Mouse (Mus musculus): ENCODE measurements at regions not wholly inside any gene's neighbourhood (a gene's known extent, or its start where the extent isn't known, plus 50 kb on each side); places are given as distances from the start of the nearest gene placed in this dataset.

DNA sequence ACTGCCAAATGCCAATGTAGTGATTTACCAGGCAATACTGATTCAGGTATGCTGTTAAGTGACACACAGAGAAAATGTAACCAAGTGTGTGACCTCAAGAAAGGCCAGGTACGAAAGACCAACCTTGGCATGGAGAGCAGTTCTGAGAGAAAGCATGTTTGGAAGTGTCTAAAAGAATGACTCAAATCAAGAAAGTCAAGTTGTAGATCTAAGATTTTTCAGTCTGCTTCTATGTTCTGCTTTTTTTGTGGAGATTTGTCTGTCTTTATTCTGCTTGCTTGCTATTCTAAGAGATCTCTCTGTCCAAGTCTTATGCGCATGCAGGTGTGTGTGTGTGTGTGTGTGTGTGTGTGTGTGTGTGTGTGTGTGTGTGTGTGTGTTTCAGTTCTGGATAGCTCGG lies 277.4 kb upstream of the Klf12 start:
- H3K36me3 ChIP-seq (ENCODE audit: insufficient read depth, low read length), result no peaks in the 10 kb centered on the region
- TF ChIP-seq NANOG (IDR thresholded peaks at IDR 0.05; ENCODE audit: borderline replicate concordance, low read length) (no peak), POU5F1 (IDR thresholded peaks at IDR 0.05; ENCODE audit: borderline replicate concordance, low read length) (no peak), CTCF (conservative IDR thresholded peaks at IDR 0.05; ENCODE audit: low read length) (no peak)

DNA sequence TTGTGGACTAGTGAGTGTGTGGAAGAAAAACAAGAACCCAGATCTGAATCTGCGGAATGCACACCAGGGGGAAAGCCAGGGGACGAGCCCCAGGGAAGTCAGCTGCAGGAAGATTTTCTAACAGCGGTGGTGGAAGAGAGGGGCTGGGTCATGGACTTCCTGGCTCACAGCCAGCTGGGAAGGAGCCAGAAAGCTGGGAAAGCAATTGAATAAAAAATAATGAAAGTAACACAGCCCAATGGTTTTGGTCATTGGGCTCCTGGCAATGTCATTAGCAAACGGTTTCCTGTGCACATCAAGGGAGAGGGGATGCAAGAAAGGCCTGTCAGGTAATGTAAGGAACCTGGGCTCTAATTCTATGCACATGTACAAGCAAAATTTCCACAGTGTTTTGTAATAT lies 273.9 kb upstream of the Klf12 start:
- no peaks in the 10 kb centered on the region for H3K9me3 ChIP-seq (ENCODE audit: low read length)
- H3K27me3 ChIP-seq (ENCODE audit: insufficient read depth, low read length), result no peaks in the 10 kb centered on the region
- H3K36me3 ChIP-seq (ENCODE audit: insufficient read depth, low read length), result no peaks in the 10 kb centered on the region
- no peak for TF ChIP-seq POU5F1 (IDR thresholded peaks at IDR 0.05; ENCODE audit: borderline replicate concordance, low read length)
- TF ChIP-seq NANOG (IDR thresholded peaks at IDR 0.05; ENCODE audit: borderline replicate concordance, low read length), result no peak
- TF ChIP-seq CTCF (conservative IDR thresholded peaks at IDR 0.05; ENCODE audit: low read length), result no peak
- H3K4me3 ChIP-seq (replicated peaks; ENCODE audit: low read length), result no peak overlapping the region
- no peaks in the 10 kb centered on the region for H3K4me1 ChIP-seq (replicated peaks; ENCODE audit: low read depth, low read length)

More for the DNA sequence above, 277.4 kb upstream of the Klf12 start:
- Histone ChIP-seq H3K9me3 (ENCODE audit: low read length) (no peaks in the 10 kb centered on the region), H3K4me1 (replicated peaks; ENCODE audit: low read depth, low read length) (no peaks in the 10 kb centered on the region), H3K27me3 (ENCODE audit: insufficient read depth, low read length) (no peaks in the 10 kb centered on the region), H3K4me3 (replicated peaks; ENCODE audit: low read length) (no peak overlapping the region)

DNA sequence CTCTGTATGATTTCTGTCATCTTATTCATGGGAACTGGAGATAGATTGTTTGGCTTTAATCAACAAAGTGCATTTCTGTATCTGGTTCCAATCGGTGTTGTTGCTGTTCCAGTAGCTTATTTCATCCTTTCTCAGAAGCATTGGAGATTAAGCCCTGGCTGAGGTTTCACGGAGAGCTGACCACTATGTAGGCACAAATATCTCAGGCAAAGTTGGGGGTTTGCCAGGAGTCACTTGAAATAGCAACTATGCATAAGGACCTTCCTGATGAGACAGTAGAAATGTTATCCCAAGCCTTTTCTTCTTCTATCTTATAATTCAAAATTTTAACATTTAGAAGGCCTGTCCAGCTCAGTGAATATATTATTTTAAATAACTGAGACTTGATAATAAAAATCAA lies 268.0 kb upstream of the Klf12 start:
- H3K9me3 ChIP-seq (ENCODE audit: low read length), result no peaks in the 10 kb centered on the region
- H3K27me3 ChIP-seq (ENCODE audit: insufficient read depth, low read length), result peaks cover 3% of the 10 kb centered on the region; the same call in 1 of the 2 replicates
- TF ChIP-seq POU5F1 (IDR thresholded peaks at IDR 0.05; ENCODE audit: borderline replicate concordance, low read length), result no peak
- no peak for TF ChIP-seq NANOG (IDR thresholded peaks at IDR 0.05; ENCODE audit: borderline replicate concordance, low read length)
- TF ChIP-seq CTCF (conservative IDR thresholded peaks at IDR 0.05; ENCODE audit: low read length), result no peak
- no peaks in the 10 kb centered on the region for H3K36me3 ChIP-seq (ENCODE audit: insufficient read depth, low read length)
- H3K4me1 ChIP-seq (replicated peaks; ENCODE audit: low read depth, low read length), result no peaks in the 10 kb centered on the region
- no peak overlapping the region for H3K4me3 ChIP-seq (replicated peaks; ENCODE audit: low read length)

DNA sequence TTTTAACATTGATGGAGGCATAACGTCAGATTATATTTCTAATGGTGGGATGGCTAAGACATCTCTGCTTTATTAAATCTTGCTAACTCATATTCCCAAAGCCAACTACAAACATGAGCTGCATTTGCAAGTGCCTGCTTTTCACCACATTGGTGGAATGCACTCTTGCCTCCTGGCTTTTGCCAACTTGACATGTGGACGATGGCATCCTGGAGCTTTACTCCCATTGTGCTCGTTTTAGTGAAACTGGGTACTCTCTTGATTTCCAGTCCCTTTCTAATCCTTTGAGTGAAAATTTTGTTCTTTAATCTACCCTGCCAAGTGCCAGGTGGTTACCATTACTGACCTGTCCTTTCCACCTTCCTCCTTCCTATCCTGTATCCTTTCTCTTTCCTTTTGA lies 265.8 kb upstream of the Klf12 start:
- Histone ChIP-seq H3K4me3 (replicated peaks; ENCODE audit: low read length) (no peak overlapping the region), H3K9me3 (ENCODE audit: low read length) (no peaks in the 10 kb centered on the region), H3K36me3 (ENCODE audit: insufficient read depth, low read length) (no peaks in the 10 kb centered on the region), H3K27me3 (ENCODE audit: insufficient read depth, low read length) (peaks cover 3% of the 10 kb centered on the region; the same call in 1 of the 2 replicates), H3K4me1 (replicated peaks; ENCODE audit: low read depth, low read length) (no peaks in the 10 kb centered on the region)
- TF ChIP-seq NANOG (IDR thresholded peaks at IDR 0.05; ENCODE audit: borderline replicate concordance, low read length), result no peak
- no peak for TF ChIP-seq POU5F1 (IDR thresholded peaks at IDR 0.05; ENCODE audit: borderline replicate concordance, low read length)
- TF ChIP-seq CTCF (conservative IDR thresholded peaks at IDR 0.05; ENCODE audit: low read length), result no peak

DNA sequence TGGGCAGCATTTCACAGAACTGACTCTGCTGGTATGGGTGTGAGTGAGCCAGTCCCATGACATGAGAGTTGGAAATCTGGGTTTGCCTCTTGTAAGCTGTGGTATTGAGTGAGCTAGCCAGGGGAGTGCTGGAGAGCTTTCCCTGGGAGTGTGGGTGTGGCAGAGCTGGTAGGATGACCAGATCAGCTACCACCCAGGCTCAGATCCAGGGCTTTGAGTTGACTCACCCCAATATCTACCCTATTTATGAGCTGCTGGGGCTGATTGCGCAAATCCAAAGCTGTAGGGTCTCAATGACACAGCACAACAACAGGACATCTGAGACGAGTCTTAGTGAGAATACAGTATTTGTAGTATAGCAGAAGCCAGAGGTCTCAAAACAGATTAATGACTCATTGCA lies 245.7 kb upstream of the Klf12 start:
- H3K27me3 ChIP-seq (ENCODE audit: insufficient read depth, low read length), result no peaks in the 10 kb centered on the region
- H3K4me3 ChIP-seq (replicated peaks; ENCODE audit: low read length), result no peak overlapping the region
- no peaks in the 10 kb centered on the region for H3K9me3 ChIP-seq (ENCODE audit: low read length)
- H3K36me3 ChIP-seq (ENCODE audit: insufficient read depth, low read length), result no peaks in the 10 kb centered on the region
- H3K4me1 ChIP-seq (replicated peaks; ENCODE audit: low read depth, low read length), result no peaks in the 10 kb centered on the region
- TF ChIP-seq NANOG (IDR thresholded peaks at IDR 0.05; ENCODE audit: borderline replicate concordance, low read length), result no peak
- no peak for TF ChIP-seq POU5F1 (IDR thresholded peaks at IDR 0.05; ENCODE audit: borderline replicate concordance, low read length)

DNA sequence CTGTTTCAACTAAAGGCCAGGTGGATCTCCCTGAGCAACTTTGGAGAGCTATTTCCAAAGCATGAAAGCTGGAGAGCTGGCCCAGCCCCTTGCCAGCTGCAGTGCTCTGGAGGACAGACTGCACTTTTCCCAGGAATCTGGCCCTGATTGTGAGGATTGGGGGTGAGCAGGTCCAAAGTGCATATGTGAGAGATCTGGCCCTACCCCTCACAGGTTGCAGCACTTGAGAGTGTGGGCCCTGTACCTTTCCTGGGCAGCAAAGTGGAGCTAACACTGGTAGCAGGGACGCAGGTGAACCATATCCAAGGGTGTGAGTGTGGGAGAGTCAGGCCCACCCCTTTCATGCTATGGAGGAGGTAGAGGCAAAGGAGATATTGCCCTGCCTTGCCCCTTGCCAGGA lies 245.3 kb upstream of the Klf12 start:
- H3K36me3 ChIP-seq (ENCODE audit: insufficient read depth, low read length), result no peaks in the 10 kb centered on the region
- TF ChIP-seq CTCF (conservative IDR thresholded peaks at IDR 0.05; ENCODE audit: low read length) (no peak), NANOG (IDR thresholded peaks at IDR 0.05; ENCODE audit: borderline replicate concordance, low read length) (no peak), POU5F1 (IDR thresholded peaks at IDR 0.05; ENCODE audit: borderline replicate concordance, low read length) (no peak)
- H3K9me3 ChIP-seq (ENCODE audit: low read length), result no peaks in the 10 kb centered on the region
- no peaks in the 10 kb centered on the region for H3K4me1 ChIP-seq (replicated peaks; ENCODE audit: low read depth, low read length)
- no peaks in the 10 kb centered on the region for H3K27me3 ChIP-seq (ENCODE audit: insufficient read depth, low read length)
- H3K4me3 ChIP-seq (replicated peaks; ENCODE audit: low read length), result no peak overlapping the region

DNA sequence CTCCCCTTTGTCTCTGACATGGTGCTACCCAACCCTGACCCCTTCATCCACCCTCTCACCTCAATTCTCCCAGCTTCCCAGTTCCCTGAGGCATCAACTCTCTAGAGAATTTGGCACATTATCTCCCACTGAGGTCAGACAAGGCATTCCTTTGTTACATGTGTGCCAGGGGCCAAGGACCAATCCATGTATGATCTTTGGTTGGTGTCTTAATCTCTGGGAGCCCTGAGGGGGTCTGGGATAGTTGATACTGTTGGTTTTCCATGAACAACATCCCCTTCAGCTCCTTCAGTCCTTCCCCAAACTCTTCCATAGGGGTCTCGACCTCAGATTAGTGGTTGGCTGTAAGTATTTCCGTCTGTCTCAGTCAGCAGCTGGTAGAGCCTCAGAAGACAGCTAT lies 224.9 kb upstream of the Klf12 start:
- Histone ChIP-seq H3K9me3 (ENCODE audit: low read length) (no peaks in the 10 kb centered on the region), H3K27me3 (ENCODE audit: insufficient read depth, low read length) (no peaks in the 10 kb centered on the region), H3K4me3 (replicated peaks; ENCODE audit: low read length) (no peak overlapping the region), H3K36me3 (ENCODE audit: insufficient read depth, low read length) (no peaks in the 10 kb centered on the region), H3K4me1 (replicated peaks; ENCODE audit: low read depth, low read length) (no peaks in the 10 kb centered on the region)
- TF ChIP-seq NANOG (IDR thresholded peaks at IDR 0.05; ENCODE audit: borderline replicate concordance, low read length) (peak; percentile 28; the same call in 1 of the 2 replicates), CTCF (conservative IDR thresholded peaks at IDR 0.05; ENCODE audit: low read length) (no peak)

DNA sequence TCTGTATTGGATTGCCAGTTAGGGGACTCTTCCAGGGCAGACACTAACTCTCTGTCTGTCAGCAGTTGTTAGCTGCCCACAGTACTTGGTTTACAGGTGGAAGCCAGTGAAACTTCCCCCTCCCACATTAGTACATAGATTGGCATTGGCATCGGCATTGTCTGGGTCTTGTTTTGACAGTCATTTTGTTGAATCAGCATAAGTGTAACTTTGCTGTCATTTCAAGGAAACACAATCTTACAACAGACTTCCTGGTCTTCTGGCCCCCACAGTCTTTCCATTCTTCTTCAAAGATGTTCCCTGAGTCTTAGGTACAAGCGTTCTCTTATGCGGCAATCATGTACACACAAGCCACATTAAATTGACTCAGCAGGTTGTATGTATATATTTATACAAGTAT lies 223.6 kb upstream of the Klf12 start:
- H3K4me3 ChIP-seq (replicated peaks; ENCODE audit: low read length), result no peak overlapping the region
- no peaks in the 10 kb centered on the region for H3K36me3 ChIP-seq (ENCODE audit: insufficient read depth, low read length)
- TF ChIP-seq CTCF (conservative IDR thresholded peaks at IDR 0.05; ENCODE audit: low read length) (no peak), POU5F1 (IDR thresholded peaks at IDR 0.05; ENCODE audit: borderline replicate concordance, low read length) (no peak), NANOG (IDR thresholded peaks at IDR 0.05; ENCODE audit: borderline replicate concordance, low read length) (no peak)

DNA sequence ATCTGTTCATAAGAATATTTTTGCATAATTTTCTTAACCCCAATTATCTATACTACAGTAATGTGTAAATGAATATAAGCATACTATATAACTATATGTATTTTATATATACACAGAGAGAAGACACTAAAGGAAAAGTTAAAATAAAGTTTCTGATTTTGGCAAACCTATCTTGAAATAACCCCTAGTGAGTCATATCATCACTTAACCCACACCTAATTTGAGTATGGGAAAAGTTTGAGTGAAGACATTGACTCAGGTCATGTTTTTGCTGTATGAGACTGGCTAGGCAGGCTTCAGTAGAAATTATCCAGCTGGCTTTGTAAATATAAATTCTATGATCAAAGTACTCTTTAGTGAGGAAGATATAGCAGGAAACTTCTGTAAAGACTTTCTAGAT lies 223.1 kb upstream of the Klf12 start:
- Histone ChIP-seq H3K4me3 (replicated peaks; ENCODE audit: low read length) (no peak overlapping the region), H3K36me3 (ENCODE audit: insufficient read depth, low read length) (no peaks in the 10 kb centered on the region), H3K4me1 (replicated peaks; ENCODE audit: low read depth, low read length) (no peaks in the 10 kb centered on the region), H3K27me3 (ENCODE audit: insufficient read depth, low read length) (no peaks in the 10 kb centered on the region), H3K9me3 (ENCODE audit: low read length) (no peaks in the 10 kb centered on the region)
- TF ChIP-seq NANOG (IDR thresholded peaks at IDR 0.05; ENCODE audit: borderline replicate concordance, low read length) (no peak), POU5F1 (IDR thresholded peaks at IDR 0.05; ENCODE audit: borderline replicate concordance, low read length) (no peak)

More for the DNA sequence above, 223.6 kb upstream of the Klf12 start:
- H3K27me3 ChIP-seq (ENCODE audit: insufficient read depth, low read length), result no peaks in the 10 kb centered on the region
- H3K9me3 ChIP-seq (ENCODE audit: low read length), result no peaks in the 10 kb centered on the region
- H3K4me1 ChIP-seq (replicated peaks; ENCODE audit: low read depth, low read length), result no peaks in the 10 kb centered on the region
